Mouse (Mus musculus) hindlimb bud, embryonic 11.5 days (tissue): ENCODE results near the gene Spaca7.
"Not testable (repeated sequence)": the region's sequence is repeated elsewhere in the genome, so short reads cannot be mapped to it uniquely, and the experiment has no call there.

ENCODE experiments used
- DNase-seq: peaks from one replicate; pipeline ENCODE4 v3.0.0-alpha.2; 2012; ENCODE audit warnings: low read depth, low spot score; ENCODE audit errors: extremely low spot score

Spaca7 gene

DNA sequence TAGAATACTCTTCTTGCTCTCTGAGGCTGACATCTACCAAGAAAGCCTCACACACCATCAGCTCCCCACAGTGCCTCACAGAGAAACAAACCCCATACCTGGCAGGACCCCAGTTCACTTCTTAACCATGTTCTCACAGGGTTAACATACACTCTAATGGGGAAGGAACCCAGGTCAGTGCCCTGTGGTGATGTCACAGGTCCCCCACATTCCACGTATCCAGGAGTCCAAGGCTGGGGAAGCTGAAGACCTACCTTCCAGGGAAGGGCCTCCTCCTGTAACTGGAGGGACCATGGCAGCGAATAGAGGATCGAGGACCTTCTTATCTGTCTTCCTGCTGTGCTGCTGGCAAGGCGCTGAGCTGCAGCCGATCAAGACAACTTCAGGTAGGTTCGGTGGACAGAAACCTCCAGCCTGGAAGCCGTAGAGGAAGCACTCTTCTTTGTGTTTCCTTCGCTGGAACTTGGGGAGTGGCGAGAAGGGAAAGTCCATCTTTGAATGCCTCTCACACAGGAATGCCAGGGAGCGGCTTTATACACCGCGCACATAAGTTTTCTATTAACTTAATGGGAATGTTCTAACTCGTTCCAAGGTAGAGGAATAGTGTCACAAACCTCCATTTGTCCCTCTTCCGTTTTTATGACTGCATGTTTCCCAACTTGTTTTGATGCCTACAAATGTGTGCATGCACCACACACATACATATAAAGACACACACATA is at the start of gene Spaca7:
Gene Spaca7 (plus strand): TSS at position 216 of the 721 bp plus-strand sequence.
- DNase-seq: no peak

DNA sequence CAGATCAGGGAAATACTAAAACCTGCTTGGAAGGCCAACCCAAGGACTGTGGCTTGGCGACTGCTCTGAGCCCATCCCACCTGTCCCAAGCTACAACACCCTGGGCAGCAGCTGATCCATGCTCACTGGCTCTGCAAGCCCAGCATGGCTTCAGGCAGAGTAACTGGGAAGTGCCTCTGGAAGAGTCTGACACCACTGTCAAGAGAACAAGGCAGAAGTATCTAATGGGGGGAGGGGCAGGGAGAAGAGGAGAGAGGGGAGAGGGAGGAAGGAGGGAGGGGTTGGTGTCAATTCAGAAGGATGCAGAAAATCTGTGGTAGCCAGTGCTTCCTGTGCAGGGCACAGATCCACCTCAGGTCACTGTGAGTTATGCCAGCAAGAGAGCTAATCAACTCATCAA is 48.5 kb upstream of the Spaca7 start:
- DNase-seq: no peak

- no peak for DNase-seq
These were observed 44.2 kb upstream of the Spaca7 start for GRCm38 (mm10) chr8:12528659-12529058.

- no peak for DNase-seq
These were observed 37.2 kb upstream of the Spaca7 start for GRCm38 (mm10) chr8:12535617-12536016.

DNA sequence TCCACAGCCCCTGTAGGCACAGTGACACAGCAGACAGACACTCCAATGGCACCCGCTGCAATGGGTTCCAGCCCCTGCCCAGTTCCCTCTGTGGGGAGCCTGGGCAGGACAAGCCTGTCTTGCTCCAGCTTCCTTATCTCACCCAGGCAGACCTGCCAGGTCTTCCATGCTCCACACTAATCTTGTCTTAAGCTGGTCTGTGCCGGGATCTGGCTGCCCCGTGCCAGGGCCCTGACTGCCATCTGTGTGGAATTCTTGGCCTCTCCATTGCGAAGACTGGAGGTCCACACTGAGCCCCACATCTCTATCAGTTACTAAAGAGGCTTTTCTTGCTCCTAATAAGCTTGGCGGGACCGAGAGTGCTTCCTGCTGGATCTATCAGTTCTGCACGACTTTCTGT is 36.5 kb upstream of the Spaca7 start:
- no peak for DNase-seq

GRCm38 (mm10) chr8:12545236-12545635 is 27.6 kb upstream of the Spaca7 start:
- DNase-seq: no peak

GRCm38 (mm10) chr8:12545671-12546070 is 27.2 kb upstream of the Spaca7 start:
- no peak for DNase-seq

GRCm38 (mm10) chr8:12547466-12548220 is 25.2 kb upstream of the Spaca7 start:
- no peak for DNase-seq

GRCm38 (mm10) chr8:12548255-12548654 is 24.6 kb upstream of the Spaca7 start:
- DNase-seq: peak; percentile 20

- no peak for DNase-seq
These were observed 24.1 kb upstream of the Spaca7 start for GRCm38 (mm10) chr8:12548680-12549079.

DNA sequence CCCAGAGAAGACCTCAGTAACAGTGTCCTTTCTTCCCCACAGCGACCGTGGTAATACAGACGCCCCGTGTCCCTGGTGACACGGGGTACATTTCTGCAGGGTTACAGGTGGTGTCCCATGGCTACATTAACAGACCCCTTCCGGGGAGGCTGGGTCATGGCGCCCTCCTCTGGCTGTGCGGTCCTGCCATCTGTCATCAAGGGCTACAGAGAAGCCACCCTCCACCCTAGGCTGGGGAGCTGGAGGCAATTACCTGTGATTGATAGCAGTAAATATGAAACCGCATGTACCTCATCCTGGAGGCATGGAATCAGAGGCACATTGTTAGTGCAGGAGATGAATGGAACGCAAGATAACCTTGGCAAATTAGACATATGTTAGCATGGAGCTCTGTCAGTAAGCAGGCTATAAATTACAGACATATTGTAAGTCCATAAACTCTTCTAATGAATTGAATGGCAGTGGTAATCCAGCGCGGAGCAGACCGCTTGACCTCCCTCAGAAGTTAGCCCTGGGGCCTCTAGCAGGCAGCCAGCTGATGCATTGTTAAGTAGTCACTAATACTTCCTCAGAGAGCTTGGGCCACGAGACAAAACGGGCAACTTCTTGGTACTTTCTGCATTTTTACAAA is 17.2 kb upstream of the Spaca7 start:
- DNase-seq: peak; percentile 60

- DNase-seq: no peak
These were observed 14.0 kb upstream of the Spaca7 start for GRCm38 (mm10) chr8:12558786-12559185.

DNA sequence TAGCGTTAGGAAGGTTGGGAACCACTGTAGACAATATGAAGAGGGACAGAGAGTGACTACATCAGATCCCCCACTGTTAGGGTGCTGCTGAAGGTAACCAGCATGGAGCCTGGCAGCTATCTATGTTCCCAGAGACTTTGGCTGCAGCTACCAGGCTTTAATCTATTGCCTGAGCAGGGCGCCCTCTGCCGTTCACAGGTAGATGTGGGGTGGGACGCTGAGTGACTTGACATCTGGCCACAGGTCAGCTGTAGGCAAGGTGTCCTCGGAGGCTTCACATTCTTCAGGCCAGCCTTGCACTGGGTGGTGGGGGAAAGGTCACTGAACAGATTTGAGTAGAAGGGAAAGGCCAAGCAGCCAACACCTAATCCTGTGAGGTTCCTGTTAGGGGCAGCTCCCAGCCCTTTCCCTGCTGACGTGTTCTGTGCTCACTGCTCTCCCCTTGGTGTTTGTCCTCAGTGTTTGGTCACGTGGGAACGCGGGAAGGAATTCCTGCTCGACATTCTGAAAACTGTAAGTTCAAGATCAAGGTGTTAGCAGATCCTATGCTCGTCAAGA is 11.3 kb upstream of the Spaca7 start:
- no peak for DNase-seq

- peak; percentile 33 for DNase-seq
These were observed 8.5 kb upstream of the Spaca7 start for GRCm38 (mm10) chr8:12564307-12564706.

DNA sequence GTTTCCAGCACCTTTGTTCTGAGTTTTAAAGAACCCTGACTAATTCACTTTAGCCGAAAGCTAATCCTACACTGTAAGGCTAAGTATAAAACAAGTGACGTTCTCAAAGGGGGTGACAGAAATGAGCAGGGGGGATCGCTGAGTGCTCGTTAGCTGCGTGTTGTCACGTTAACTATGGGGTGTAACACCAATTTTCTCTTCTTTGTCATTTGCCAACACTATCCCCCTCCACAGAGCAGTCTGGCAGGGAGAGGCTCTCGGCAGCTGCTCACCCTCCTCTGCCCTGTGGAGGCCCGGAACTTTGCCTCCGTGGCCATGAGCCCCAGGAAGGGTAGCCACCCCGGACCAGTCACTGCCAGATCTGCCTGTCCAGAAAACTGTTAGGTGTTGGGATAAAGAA is 7.3 kb upstream of the Spaca7 start:
- DNase-seq: no peak

GRCm38 (mm10) chr8:12566509-12566908 is 6.3 kb upstream of the Spaca7 start:
- no peak for DNase-seq

GRCm38 (mm10) chr8:12576003-12576402 is 3.2 kb downstream of the Spaca7 start:
- DNase-seq: no peak

DNA sequence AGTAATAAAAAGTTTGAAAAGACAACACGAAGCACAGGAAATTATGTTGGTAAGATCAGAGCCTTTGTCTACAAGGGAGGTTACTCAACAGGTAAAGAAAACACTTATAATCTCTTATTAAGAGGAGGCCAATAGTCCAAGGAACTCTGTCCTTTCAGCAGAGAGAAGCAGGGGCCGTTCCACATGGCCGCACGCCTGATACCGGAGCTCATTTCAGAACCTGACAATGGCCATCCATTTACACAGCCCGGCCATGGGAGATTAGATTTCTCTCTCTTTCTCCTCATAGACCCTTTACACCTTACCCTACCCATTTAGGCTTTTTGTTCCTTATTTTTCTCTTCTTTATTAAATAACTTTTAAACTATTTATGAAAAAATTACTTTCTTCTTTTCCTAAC is 3.9 kb downstream of the Spaca7 start:
- no peak for DNase-seq

DNA sequence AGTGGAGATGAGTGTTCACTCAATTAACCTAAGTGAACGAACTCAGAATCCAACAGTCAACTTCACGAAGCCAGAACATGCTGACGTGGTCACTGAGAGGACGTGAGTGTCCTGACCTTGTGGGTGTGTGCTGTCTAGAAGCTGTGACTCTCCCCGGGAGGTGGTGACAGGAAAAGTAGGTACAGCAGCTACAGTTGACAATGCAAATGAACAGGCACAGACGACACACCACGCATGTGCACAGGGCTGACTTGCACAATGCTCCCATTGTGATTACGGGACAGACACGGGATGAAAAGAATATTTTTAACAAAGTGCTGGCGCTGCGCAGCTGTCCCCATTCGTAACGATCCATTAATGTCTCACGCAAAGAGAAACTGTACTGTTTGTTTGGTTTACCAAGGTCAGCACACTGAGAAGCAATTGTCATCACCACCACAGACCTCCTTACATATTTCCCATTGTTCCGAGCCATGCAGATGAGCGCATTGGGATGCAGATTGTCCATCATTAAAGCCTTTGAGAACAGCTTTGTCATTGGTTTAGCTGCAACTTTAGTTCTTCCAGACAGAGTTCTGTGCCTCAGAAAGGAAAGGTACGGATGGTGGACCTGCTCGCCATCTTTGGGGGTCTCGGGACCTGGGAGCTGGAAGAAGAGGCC is 6.6 kb downstream of the Spaca7 start:
- not testable (repeated sequence) for DNase-seq

- no peak for DNase-seq
These were observed 11.0 kb downstream of the Spaca7 start for GRCm38 (mm10) chr8:12583785-12584184.

GRCm38 (mm10) chr8:12607223-12607622 is 34.4 kb downstream of the Spaca7 start:
- peak; percentile 41 for DNase-seq
